Mouse (Mus musculus) layer of hippocampus, postnatal 14 days (tissue): ENCODE data around the gene Bpifb1. TPM values are rescaled to one million over a fixed set of nuclear protein-coding genes. Genes with fewer than 3 reads are reported as not detected.
A peak's percentile ranks its signal among the peaks of the same experiment; 100 is the strongest.
"Not testable (repeated sequence)": the region's sequence is repeated elsewhere in the genome, so short reads cannot be mapped to it uniquely, and the experiment has no call there.

Source experiments
- DNase-seq, 2 experiments: peaks; one replicate each; pipeline ENCODE4 v3.0.0; 2021 to 2022; ENCODE audit warnings: low spot score in 2 of 2, mixed read lengths in 1 of 2
- total RNA-seq, 2 experiments: library from RNA; stranded (reverse); gene quantifications; 2 replicates each; pipeline ENCODE4 v1.2.3; 2021

The Bpifb1 gene
- total RNA-seq, 2 experiments from 2014 or later = 0.48 to 0.71 TPM

DNA sequence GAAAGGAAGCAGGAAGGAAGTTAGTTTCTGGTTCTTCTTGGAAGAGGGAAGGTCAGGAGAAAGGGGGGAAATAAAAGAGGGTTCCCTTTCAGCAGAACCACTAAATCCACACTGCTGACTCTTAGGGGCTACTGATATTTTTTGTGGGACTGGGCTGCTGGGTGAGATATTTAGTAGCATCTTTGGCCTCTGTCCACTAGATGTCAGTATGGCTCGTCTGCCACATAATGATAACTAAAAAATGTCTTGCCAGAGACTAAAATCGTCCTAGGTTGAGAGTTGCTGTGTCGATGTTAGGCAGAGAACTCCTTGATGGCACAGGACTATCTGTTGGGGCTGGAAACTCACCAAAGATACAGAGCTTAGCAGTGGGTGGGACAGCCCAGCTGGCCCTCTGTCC is 18.5 kb downstream of the Bpifb1 start:
- peak in 1 of 2 experiments; percentile 53 for DNase-seq

DNA sequence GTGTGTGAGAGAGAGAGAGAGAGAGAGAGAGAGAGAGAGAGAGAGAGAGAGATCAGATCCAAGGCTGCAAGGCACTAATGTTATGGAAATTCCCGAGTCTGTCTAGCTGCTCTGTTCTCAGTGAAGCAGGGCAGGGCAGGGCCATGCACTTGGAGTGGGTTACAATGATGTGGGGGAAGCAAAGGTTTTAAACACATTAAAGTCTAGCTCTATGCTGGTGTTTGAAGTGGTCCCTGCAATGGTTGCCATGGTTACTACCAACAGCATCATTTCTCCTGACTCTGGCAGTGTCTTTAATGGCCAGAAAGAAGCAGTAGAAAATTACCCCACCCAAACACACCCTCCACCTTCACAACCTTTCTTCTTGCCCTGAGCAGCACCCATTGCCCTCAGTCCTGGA is 20.5 kb downstream of the Bpifb1 start:
- no peak for DNase-seq

DNA sequence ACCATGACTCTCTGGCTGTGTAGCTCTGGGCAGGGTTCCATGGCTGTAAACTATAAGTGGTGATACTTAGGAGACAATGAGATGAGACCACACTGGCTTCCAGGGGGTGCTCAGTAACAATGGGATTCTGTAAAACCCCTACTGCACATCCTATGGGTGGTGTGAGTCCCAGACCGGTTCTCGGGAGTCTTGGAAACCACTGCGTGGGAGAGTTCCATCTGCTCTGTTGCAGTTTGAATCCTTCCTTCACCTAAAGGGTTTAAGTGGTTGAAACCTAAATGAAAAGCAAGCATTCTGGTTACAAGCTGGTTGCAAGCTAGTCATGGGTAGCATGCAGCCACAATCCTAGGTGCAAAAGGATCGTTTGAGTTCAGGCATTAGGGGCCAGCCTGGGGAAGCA is 21.3 kb downstream of the Bpifb1 start:
- DNase-seq = peak in 1 of 2 experiments; percentile 49

DNA sequence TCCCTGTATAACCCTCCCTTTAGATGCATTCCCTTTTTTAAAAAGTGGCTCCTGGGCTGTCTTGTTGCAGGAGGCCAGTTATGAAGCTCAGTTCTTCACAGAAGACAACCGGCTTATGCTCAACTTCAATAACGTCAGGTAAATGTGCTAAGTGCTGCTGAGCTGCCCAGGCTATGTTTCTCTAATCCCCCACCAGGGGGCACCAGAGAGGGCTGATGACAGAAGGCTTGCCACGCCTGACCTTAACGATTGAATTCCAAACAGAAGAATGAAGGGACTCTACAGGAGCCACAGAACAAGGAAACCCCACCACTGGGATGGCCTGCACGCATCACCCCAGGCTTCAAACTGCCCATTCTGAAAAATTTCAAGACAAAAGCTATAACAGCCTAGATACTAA is 24.6 kb downstream of the Bpifb1 start:
- peak; percentile 56 to 76 for DNase-seq

DNA sequence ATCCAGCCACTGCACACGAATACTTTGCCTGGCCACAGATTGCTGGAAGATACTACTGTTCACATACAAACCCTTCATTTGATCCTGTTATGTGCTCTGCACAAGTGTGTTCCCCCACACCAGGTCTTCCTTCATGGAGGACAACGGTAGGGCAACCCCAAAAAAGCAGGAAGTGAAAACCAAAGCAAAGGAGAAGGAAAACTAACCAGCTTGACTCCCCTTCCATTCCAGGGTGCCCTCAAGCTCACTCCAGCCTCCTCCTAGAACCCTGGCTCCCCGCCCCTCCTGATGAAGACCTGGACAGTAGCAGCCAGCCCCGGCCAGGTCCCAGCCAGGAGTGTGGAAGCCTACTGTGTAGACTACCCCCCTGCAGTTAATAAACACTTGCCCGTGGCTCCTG is 29.3 kb downstream of the Bpifb1 start:
- DNase-seq = no peak

DNA sequence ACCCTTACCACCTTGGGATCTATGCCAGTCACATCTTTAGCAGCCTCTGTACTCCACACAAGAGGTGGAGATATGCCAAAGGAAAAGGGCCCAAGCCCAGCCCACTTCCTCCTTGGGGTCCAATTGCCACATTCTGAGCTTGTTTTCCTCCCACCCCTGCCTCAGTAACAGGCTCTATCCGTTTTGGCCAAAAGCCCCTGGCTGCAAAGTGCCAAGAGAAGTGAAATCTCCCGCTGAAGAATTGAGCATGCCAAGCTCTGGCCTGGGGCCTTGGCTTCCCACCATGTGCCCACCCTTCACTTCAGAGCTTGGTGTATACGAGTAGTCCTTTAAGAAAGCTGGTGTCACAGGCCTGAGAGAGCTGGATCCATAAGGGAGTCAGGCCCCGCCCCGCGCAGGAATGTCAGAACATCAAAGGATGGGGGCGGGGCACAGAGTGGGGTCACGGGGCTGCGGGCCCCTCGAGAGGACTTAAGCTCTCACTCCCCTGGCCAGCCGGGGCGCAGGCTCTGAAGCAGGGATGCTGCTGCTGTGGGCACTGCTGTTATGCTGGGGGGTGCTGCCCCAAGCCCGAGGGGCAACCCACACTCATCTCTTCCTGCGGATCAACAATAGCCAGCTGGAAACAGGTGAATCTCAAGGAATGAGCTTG is 32.8 kb downstream of the Bpifb1 start, which contains the start of gene Bpifb5:
Gene Bpifb5 (plus strand): TSS at position 478 of the 652 bp plus-strand sequence.
- peak in 1 of 2 experiments; percentile 62 for DNase-seq

DNA sequence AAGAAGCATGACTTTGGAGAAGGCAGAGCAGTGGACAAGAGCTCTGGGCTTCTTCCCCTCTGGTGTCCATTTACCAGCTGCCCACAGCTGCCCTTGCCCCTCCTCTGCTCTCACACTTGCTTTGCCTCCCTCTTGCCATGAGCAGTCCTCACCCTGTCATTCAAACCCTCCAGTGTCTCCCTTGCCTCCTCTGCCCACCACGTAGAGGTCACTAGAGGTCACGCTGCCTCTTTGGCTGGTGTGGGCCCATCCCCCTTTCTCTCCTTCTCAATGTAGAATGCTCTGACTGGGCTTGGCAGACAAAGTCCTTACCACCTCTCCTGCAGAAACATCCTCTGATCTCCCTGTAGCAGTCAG is 33.3 kb downstream of the Bpifb1 start:
- DNase-seq = no peak

DNA sequence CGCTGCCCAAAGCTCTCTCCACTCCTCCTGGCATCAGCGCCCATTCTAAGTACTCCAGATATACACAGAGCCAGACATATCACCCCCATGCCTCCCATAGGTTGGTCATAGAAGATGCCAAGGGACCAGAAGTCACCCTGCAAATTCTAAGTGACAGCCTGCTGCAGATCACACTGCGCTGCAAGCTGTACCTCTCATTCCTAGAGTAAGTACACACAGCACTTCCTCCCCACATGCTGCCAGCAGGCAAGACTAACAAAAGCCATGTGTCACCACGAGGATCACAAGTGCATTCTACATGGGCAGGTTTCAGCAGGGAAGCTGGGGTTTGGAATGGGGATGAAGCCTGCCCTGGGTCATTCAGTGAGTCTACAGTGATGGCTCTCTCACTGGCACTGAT is 36.4 kb downstream of the Bpifb1 start:
- DNase-seq = no peak

DNA sequence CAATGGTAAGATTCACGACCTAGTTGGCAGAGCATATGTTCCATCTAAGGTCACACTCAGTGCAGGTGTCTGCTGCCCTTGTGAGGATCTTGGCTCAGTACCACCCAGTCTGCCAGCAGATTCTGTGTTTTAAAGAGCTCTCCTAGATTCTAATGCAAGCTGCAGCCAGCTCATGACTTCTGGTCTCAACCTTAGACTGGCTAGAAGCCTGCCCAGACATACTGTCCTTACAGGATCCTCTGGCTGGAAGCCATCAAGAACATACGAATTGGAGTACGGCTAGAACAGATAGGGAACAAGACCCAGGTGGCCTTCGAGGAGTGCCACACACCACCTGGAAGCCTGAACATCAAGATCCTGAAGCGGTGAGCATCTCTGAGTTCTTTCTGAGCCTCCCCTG is 37.2 kb downstream of the Bpifb1 start:
- no peak for DNase-seq

DNA sequence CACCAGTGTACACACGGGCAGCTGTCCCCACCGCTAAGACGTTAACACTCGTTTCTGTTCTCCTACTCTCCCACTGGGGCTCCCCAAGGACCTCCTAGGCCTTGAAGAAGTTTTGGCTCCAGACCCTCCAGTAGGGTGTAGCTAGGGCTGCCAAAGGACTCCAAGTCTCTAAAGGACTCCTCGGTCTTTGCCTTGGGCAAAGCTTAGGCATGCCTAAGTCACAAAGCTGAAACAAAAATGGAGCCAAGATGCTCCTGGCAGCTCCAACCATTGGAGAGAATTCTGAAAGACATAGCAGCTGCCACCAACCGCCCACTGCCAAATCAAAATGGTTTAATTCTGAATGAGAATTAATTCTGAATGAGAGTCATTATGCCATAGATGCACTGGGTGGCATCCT is 42.8 kb downstream of the Bpifb1 start:
- DNase-seq = peak; percentile 64 to 84

DNA sequence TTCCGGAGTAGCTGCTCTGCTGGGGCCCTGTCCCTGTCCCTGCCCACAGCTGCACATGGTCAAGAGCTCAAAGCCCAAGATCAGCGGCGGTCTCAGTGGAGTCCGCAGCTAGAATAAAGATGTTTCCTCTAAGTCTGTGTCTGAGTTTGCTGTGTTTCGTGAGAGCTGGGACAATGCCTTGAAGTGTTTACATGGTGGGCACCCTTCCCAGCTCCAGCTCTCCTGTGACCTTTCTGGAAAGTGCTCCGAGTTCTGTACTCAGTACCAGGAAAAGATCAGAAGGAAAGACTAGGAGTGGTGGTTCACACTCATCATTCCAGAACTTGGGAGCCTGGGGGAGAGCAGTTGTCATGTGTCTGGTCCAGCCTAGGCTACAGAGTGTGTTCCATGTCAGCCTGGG is 50.2 kb downstream of the Bpifb1 start:
- DNase-seq = no peak

DNA sequence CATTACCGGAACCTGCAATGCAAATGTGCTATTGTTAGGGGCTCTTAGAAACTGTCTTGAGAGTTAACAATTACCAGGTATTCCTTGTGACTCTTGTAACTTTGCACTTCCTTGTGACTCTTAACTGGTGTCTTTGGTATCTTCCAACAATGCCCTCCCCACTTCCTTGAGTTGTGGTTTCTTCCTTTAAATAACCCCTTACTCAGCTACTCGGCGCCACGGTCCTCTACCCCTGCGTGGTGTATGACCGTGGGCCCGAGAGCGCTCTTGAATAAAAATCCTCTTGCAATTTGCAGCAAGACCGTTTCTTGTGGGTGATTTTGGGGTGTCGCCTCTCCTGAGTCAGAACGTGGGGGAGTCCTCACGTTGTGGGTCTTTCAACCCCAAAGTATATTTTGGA is 52.1 kb downstream of the Bpifb1 start:
- DNase-seq = not testable (repeated sequence)

DNA sequence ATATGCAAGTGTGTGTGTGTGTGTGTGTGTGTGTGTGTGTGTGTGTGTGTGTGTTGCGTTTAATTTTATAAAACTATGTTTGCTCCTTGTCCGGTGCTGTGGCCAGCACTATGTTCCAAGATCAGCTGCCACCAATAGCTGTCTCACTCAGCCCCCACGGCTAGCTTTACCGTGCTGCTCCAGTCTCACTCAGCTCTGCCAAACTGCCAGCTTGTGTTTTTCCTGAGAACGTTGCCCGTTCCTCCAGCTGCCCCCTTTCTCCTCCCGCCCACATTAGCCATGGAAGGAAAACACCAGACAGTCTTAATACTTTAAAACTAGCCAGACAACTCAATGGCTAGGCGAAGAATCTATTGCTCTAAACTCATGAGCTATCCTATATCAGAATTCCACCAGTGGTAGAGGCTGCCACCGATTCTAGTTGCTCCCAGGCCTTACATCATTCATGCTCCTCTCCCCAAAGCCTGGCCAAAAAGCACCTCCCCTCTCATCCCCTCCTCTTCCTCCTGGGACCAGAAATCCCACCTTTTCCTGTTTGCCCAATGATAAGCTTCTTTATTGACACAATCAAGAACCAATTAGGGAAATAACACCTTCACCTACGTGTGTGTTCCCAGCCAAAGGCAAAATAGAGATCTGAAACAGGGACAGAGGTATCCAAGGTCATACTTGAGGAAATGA is 52.9 kb downstream of the Bpifb1 start:
- DNase-seq = peak; percentile 24 to 52

DNA sequence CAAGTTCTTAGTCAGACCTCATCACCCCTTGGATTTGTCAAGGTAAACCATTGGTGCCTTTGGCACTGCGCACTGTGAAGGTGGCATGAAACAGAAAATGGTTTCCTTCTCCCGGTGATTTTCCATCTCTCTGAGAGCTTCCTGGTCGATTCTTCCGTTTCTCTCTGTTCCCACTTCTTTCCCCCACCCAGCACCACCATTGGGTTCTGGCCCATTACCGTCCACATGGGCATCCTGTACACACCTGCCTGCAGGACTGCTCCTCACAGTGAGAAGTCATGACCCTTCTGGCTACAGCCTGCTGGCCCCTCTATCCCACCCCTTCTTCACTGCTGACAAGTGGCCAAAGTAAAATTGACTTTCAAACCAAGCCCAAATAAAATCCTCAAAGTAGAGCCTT is 54.7 kb downstream of the Bpifb1 start:
- no peak for DNase-seq

DNA sequence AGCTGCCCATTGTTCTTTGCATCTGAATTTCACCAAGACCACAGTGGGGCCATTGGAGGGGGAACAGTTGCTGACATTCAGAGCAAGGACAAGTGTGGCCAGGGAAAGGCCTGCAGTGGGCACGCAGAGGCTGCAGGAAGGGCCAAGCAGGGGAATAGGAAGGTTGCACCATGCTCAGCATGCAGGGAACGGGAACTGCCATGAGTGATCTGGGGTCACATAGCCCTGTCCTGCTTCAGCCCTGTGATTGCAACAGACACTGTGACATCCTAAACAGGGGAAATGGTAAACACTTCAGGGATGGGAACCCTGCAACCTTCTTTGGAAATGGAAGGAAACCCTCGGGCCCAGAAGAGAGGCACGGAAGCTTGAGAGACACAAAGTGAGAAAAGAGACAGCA is 64.6 kb downstream of the Bpifb1 start:
- DNase-seq = not testable (repeated sequence)

DNA sequence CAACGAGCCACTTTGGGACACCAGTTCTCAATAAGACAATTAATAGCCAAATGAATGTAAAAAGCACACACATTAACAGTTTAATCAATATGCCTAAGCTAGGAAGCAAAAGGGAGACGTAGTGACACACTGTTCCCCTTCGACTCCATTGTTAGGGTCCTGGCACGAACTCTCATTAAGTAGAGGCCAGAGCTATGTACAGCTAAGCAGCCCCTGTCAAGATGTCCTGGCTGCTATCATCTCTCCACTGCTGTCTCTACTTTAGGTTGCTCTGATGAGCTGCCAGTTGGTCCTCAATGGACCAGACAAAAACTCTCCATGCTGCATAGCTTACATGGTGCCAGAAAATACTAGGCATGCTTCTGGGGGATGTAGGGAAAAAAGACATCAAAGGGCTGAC is 65.2 kb downstream of the Bpifb1 start:
- no peak for DNase-seq

DNA sequence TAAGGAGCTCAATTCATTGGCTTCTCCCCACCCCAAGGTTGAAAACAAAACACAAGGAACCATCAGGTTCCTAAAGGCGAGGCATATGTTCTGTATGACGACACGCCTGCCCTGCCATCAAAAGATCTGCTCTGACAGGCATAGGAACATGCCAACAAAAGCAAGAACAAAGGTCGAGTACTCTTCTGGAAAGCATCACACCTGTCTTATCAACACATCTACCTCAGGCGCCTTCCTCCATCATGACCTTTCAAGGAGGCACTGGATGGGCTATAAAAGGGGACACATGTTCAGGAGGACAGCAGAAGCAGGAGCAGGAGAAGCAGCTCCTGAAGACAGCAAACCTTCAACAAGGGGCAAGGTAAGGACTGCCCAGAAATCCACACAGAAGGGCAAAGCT is 66.9 kb downstream of the Bpifb1 start, which contains the start of gene Bpifb9a:
Gene Bpifb9a (plus strand): TSS at position 301 of the 400 bp plus-strand sequence.
- not testable (repeated sequence) for DNase-seq

DNA sequence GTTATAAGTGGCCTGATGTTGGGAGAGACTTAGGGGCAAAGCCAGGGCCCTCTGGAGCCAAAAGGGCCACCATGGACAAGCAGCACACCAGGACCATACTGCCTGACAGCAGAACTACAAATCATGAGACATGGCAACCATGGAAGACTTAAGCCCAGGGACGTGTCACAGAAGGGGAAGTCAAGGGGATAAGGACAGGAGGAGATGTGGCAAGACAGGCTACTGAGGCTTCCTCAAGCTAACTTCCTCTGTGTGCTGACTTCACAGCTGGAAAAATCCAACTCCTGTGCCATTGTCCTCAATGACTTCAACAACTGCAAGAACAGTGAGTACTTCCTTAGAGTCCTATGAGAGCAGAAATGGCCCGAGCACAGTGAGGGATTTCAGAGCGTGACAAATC is 73.8 kb downstream of the Bpifb1 start:
- not testable (repeated sequence) for DNase-seq

Other genes starting within 250 kb of the Bpifb1 start
- gene Bpifa6, start 215.9 kb upstream of the Bpifb1 start, total RNA-seq = not detected
- not detected for gene Bpifa2, start 182.6 kb upstream of the Bpifb1 start, total RNA-seq
- gene Bpifa3, start 60.5 kb upstream of the Bpifb1 start, total RNA-seq = not detected
- gene Bpifa1, start 47.9 kb upstream of the Bpifb1 start, total RNA-seq = not detected
- not detected for gene Bpifa5, start 28.2 kb upstream of the Bpifb1 start, total RNA-seq
- gene Bpifb5, start 32.9 kb downstream of the Bpifb1 start, total RNA-seq = not detected
- not detected for gene Bpifb9a, start 67.0 kb downstream of the Bpifb1 start, total RNA-seq
- not detected for gene Bpifb9b, start 116.4 kb downstream of the Bpifb1 start, total RNA-seq
- 10 to 100 TPM; 14.4 to 16.0 TPM for gene Cdk5rap1, start 182.2 kb downstream of the Bpifb1 start, total RNA-seq
- 10 to 100 TPM; 43.6 to 47.1 TPM for gene Snta1, start 217.3 kb downstream of the Bpifb1 start, total RNA-seq
- gene Cbfa2t2, start 245.7 kb downstream of the Bpifb1 start, total RNA-seq = 10 to 100 TPM; 43.3 to 50.4 TPM